In genomic region chr2:9884533-9885216, GRCm38 (mm10) we compare ENCODE assay signal across 13 mouse cellular contexts. TPM values are rescaled to one million over a fixed set of nuclear protein-coding genes. Genes with fewer than 3 reads are reported as not detected.
A peak's percentile ranks its signal among the peaks of the same experiment; 100 is the strongest.
DNase-seq lines count a peak whose midpoint lies in the region; ATAC-seq lines count a peak whose summit lies in the region.
"Had no signal": no experiment of that assay in that cellular context is flagged by ENCODE, and none has a peak within 500 bp of the region (broad histone marks: within the 10 kb centered on the region; RNA-seq: fewer than 3 reads in every experiment).

No protein-coding gene starts in this region.

- no peaks in the 10 kb centered on the region for H3K36me3 ChIP-seq in heart, embryonic 14.5 days (ENCODE audit: control insufficient read depth, insufficient read depth, low read length)
- no peaks in the 10 kb centered on the region for H3K36me3 ChIP-seq in hindbrain, embryonic 16.5 days (ENCODE audit: control insufficient read depth, insufficient read depth, low read length)
- no peaks in the 10 kb centered on the region for H3K36me3 ChIP-seq in midbrain, embryonic 13.5 days
- no peaks in the 10 kb centered on the region for H3K36me3 ChIP-seq in forebrain, embryonic 16.5 days (ENCODE audit: control insufficient read depth, insufficient read depth)

- no peak overlapping the region for H3K9ac ChIP-seq in heart, embryonic 14.5 days (ENCODE audit: low read length)
- H3K9ac ChIP-seq in hindbrain, embryonic 16.5 days (ENCODE audit: low read depth, low read length), result no peak overlapping the region
- H3K9ac ChIP-seq in midbrain, embryonic 13.5 days (replicated peaks), result peak overlapping the region; percentile 71
- no peak overlapping the region for H3K9ac ChIP-seq in forebrain, embryonic 16.5 days (replicated peaks; ENCODE audit: low read depth, low read length)

- no peak for DNase-seq in heart, postnatal 14 days
- DNase-seq in embryo, embryonic 10.5 days (ENCODE audit: low spot score), result peak; percentile 53
- DNase-seq in frontal cortex, adult 2 months (ENCODE audit: extremely low spot score in 1 of 2, low spot score in 1 of 2), result no peak
- DNase-seq in thymus, postnatal 14 days, result no peak
- DNase-seq: adrenal gland, postnatal 25 days; right cerebral cortex, postnatal 4 days had no signal

- H3K4me2 ChIP-seq in heart, embryonic 14.5 days (ENCODE audit: low read length), result peak overlapping the region; percentile 95
- H3K4me2 ChIP-seq in hindbrain, embryonic 16.5 days (ENCODE audit: low read length), result peak overlapping the region; percentile 47
- H3K4me2 ChIP-seq in midbrain, embryonic 13.5 days (replicated peaks), result peak overlapping the region; percentile 68
- no peak overlapping the region for H3K4me2 ChIP-seq in forebrain, embryonic 16.5 days (ENCODE audit: low read length)

- no peaks in the 10 kb centered on the region for H3K9me3 ChIP-seq in heart, embryonic 14.5 days (ENCODE audit: control insufficient read depth, low read length)
- no peaks in the 10 kb centered on the region for H3K9me3 ChIP-seq in hindbrain, embryonic 16.5 days (ENCODE audit: control insufficient read depth, low read length)
- H3K9me3 ChIP-seq in midbrain, embryonic 13.5 days, result no peaks in the 10 kb centered on the region
- no peaks in the 10 kb centered on the region for H3K9me3 ChIP-seq in forebrain, embryonic 16.5 days (ENCODE audit: control insufficient read depth, low read length)

- H3K27me3 ChIP-seq in heart, embryonic 14.5 days (ENCODE audit: control insufficient read depth, insufficient read depth, low read length), result peaks cover 86% of the 10 kb centered on the region
- H3K27me3 ChIP-seq in hindbrain, embryonic 16.5 days (replicated peaks; ENCODE audit: control insufficient read depth, insufficient read depth, low read length), result peaks cover 54% of the 10 kb centered on the region
- H3K27me3 ChIP-seq in midbrain, embryonic 13.5 days, result peaks cover 95% of the 10 kb centered on the region
- peaks cover 60% of the 10 kb centered on the region for H3K27me3 ChIP-seq in forebrain, embryonic 16.5 days (replicated peaks; ENCODE audit: control insufficient read depth, insufficient read depth, low read length)
- H3K27me3 ChIP-seq: CH12.LX had no signal

- peaks cover 7 to 35% of the 10 kb centered on the region in 2 experiments for H3K4me1 ChIP-seq in heart, embryonic 14.5 days (ENCODE audit: control insufficient read depth in 2 of 2, insufficient read depth in 2 of 2, low read length in 2 of 2)
- H3K4me1 ChIP-seq in hindbrain, embryonic 16.5 days (ENCODE audit: control insufficient read depth, insufficient read depth, low read depth, low read length), result peaks cover 5% of the 10 kb centered on the region; the same call in 1 of the 2 replicates
- peaks cover 24% of the 10 kb centered on the region for H3K4me1 ChIP-seq in midbrain, embryonic 13.5 days (replicated peaks)
- H3K4me1 ChIP-seq in forebrain, embryonic 16.5 days (replicated peaks; ENCODE audit: control insufficient read depth, insufficient read depth, low read length), result peaks cover 22% of the 10 kb centered on the region

- H3K27ac ChIP-seq in heart, embryonic 14.5 days (replicated peaks in 1 of 2; ENCODE audit: control insufficient read depth in 1 of 2, insufficient read depth in 1 of 2, low read depth in 2 of 2, low read length in 2 of 2), result no peak overlapping the region
- no peak overlapping the region for H3K27ac ChIP-seq in hindbrain, embryonic 16.5 days (ENCODE audit: low read depth, low read length)
- peak overlapping the region; percentile 88 for H3K27ac ChIP-seq in midbrain, embryonic 13.5 days
- no peak overlapping the region for H3K27ac ChIP-seq in forebrain, embryonic 16.5 days (ENCODE audit: low read length)

- ATAC-seq in heart, embryonic 14.5 days (ENCODE audit: insufficient number of reproducible peaks, insufficient read depth, low FRiP score, low read depth), result no peak
- ATAC-seq in hindbrain, embryonic 16.5 days, result no peak
- ATAC-seq in midbrain, embryonic 13.5 days, result no peak
- ATAC-seq in forebrain, embryonic 16.5 days, result no peak

- peak overlapping the region in 1 of 2 experiments; percentile 55; a peak in 2 of 4 replicates for H3K4me3 ChIP-seq in heart, embryonic 14.5 days (ENCODE audit: control insufficient read depth in 1 of 2, insufficient read depth in 1 of 2, low read depth in 1 of 2, low read length in 2 of 2)
- peak overlapping the region; percentile 17; the same call in 1 of the 2 replicates for H3K4me3 ChIP-seq in hindbrain, embryonic 16.5 days (ENCODE audit: low read length)
- H3K4me3 ChIP-seq in midbrain, embryonic 13.5 days (replicated peaks), result peak overlapping the region; percentile 48
- no peak overlapping the region for H3K4me3 ChIP-seq in forebrain, embryonic 16.5 days (replicated peaks; ENCODE audit: low read length)

- intact Hi-C loops in heart, postnatal 14 days (cut with DNase I), result loop anchor here (5.0 to 10.0 kb wide), 2 partner anchors 1132 to 1210 kb away; no protein-coding TSS in a partner anchor

- 11% methylated on average over 15 of the region's 15 CpGs for WGBS in heart, embryonic 14.5 days
- 2% methylated on average over 15 of the region's 15 CpGs for WGBS in hindbrain, embryonic 16.5 days
- 1% methylated on average over 15 of the region's 15 CpGs for WGBS in midbrain, embryonic 13.5 days
- WGBS in forebrain, embryonic 16.5 days, result under 1% methylated on average over 15 of the region's 15 CpGs

RNA-seq across cellular contexts. Expression of gene 4930412O13Rik, which starts 3.6 kb away (rescaled TPM):
- 0.57 TPM in 1 of 2 replicates, not detected in the other for polyA plus RNA-seq in heart, embryonic 14.5 days (2014; fragmentation: Nextera tagmentation; extraction: Ambion mirVana)
- not detected for total RNA-seq in heart, postnatal 14 days (2021)
- polyA plus RNA-seq in hindbrain, embryonic 16.5 days (2015; fragmentation: Nextera tagmentation; extraction: Ambion mirVana), result 0.28 and 0.47 TPM in 2 replicates
- polyA plus RNA-seq in midbrain, embryonic 13.5 days (2015; fragmentation: Nextera tagmentation; extraction: Ambion mirVana), result 1.7 and 3.9 TPM in 2 replicates
- polyA plus RNA-seq in frontal cortex, adult 2 months (2012; rRNA removed), result not detected in 2 replicates
- polyA plus RNA-seq in forebrain, embryonic 16.5 days (2015; fragmentation: Nextera tagmentation; extraction: Ambion mirVana), result not detected in 2 replicates
- total RNA-seq: CH12.LX had no signal
- polyA plus RNA-seq: cortical plate, adult 2 months; inflammation-experienced regulatory T-cells, adult 6 months had no signal

RNA-seq across cellular contexts. Expression of gene 9230102O04Rik, which starts 4.7 kb away (rescaled TPM):
- polyA plus RNA-seq in heart, embryonic 14.5 days (2014; fragmentation: Nextera tagmentation; extraction: Ambion mirVana), result not detected in 2 replicates
- not detected for total RNA-seq in heart, postnatal 14 days (2021)
- polyA plus RNA-seq in hindbrain, embryonic 16.5 days (2015; fragmentation: Nextera tagmentation; extraction: Ambion mirVana), result 0.35 and 1.1 TPM in 2 replicates
- polyA plus RNA-seq in midbrain, embryonic 13.5 days (2015; fragmentation: Nextera tagmentation; extraction: Ambion mirVana), result 3.5 and 5.3 TPM in 2 replicates
- polyA plus RNA-seq in frontal cortex, adult 2 months (2012; rRNA removed), result not detected in 2 replicates
- polyA plus RNA-seq in forebrain, embryonic 16.5 days (2015; fragmentation: Nextera tagmentation; extraction: Ambion mirVana), result not detected in 2 replicates
- total RNA-seq: adrenal gland, postnatal 25 days had no signal
- polyA plus RNA-seq: cortical plate, adult 2 months had no signal

RNA-seq across cellular contexts. Expression of gene Gata3, which starts 5.2 kb away (rescaled TPM):
- polyA plus RNA-seq in heart, embryonic 14.5 days (2014; fragmentation: Nextera tagmentation; extraction: Ambion mirVana), result 2.4 and 3.1 TPM in 2 replicates
- total RNA-seq in heart, postnatal 14 days (2021), result 1 to 10 TPM in 1 of 2 experiments, under 1 TPM in 1; 0.84 to 3.1 TPM
- 27.2 and 33.8 TPM in 2 replicates for polyA plus RNA-seq in hindbrain, embryonic 16.5 days (2015; fragmentation: Nextera tagmentation; extraction: Ambion mirVana)
- polyA plus RNA-seq in midbrain, embryonic 13.5 days (2015; fragmentation: Nextera tagmentation; extraction: Ambion mirVana), result 94.8 and 119 TPM in 2 replicates
- polyA plus RNA-seq in frontal cortex, adult 2 months (2012; rRNA removed), result 0.19 TPM in 1 of 2 replicates, not detected in the other
- 0.42 and 2.2 TPM in 2 replicates for polyA plus RNA-seq in forebrain, embryonic 16.5 days (2015; fragmentation: Nextera tagmentation; extraction: Ambion mirVana)
